Mouse (Mus musculus): ENCODE measurements around the gene Arvcf. TPM values are rescaled to one million over a fixed set of nuclear protein-coding genes. Genes with fewer than 3 reads are reported as not detected.

The Arvcf gene
- polyA plus RNA-seq, 1 experiment from 2014 or later, result 18.4 TPM

DNA sequence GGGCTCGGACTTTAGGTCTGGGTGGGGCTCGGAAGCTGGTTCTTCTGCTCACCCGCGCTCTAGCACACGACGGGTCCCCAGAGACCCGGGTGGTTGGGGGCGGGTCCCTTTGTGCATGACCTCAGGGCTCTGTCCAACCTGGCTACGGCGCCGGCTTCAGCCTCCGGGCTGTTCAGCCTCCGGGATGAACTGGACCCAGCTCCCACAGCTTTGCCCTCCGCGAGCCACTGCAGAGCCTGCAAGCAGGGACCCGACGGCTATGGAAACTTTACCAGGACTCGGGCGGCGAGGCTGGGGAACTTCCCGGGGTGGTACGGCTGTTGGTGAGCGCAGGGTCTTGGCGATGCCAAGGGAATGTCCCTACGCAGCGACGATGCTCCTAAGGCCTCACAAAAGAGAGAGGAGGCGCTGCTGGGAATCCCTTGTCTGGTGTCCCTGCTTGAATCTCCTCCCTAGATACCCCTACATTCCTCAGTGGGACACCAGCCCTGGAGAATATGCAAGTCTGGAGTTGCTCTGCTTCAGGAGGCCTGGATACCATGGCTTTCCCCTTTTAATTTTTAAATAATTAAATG is 706 bp downstream of the Arvcf start:
- Histone ChIP-seq H3K4me1 (ENCODE audit: control insufficient read depth, insufficient read depth, low read length) (peaks cover 12% of the 10 kb centered on the region), H3K4me3 (ENCODE audit: low read length) (peak overlapping the region; percentile 77), H3K27ac (ENCODE audit: low read length) (no peak overlapping the region), H3K27me3 (replicated peaks; ENCODE audit: control insufficient read depth, insufficient read depth, low read length) (peaks cover 9% of the 10 kb centered on the region; the same call in 1 of the 2 replicates), H3K4me2 (ENCODE audit: low read depth, low read length) (peak overlapping the region; percentile 99), H3K9me3 (ENCODE audit: control insufficient read depth, low read length) (no peaks in the 10 kb centered on the region), H3K36me3 (ENCODE audit: control insufficient read depth, insufficient read depth, low read length) (no peaks in the 10 kb centered on the region), H3K9ac (ENCODE audit: low read depth, low read length) (peak overlapping the region; percentile 80)
- WGBS, result 1% methylated on average over 28 of the region's 28 CpGs
- ATAC-seq, result no peak

DNA sequence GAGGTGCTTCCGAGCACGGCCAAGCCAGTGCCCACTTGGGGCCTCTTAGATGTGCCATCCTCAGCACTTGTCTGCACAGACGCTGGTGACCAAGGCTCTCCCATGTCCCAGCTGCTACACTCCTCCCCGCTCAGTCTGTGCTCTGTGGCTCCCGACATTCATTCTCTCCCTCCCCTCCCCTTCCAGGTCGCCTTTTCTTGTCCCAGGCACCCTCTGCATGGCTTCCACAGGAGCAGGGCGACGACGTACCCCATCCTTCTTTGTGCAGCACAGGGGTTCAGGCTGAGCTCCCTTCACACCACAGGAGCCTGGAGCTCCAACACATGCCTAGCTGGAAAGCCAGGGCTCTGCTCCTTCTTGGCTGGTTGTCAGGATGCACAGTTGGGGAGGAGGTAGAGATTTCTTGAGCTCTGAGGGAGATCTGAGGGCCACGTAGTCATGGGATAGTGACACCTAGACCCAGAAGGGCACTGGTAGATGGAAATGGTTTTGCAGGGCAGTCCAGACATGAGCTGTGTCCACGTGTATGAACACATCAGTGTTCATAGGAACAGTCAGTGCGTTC is 1.9 kb downstream of the Arvcf start:
- H3K27ac ChIP-seq (ENCODE audit: low read length), result no peak overlapping the region
- no peak overlapping the region for H3K9ac ChIP-seq (ENCODE audit: low read depth, low read length)
- H3K9me3 ChIP-seq (ENCODE audit: control insufficient read depth, low read length), result no peaks in the 10 kb centered on the region
- H3K4me1 ChIP-seq (ENCODE audit: control insufficient read depth, insufficient read depth, low read length), result peaks cover 6% of the 10 kb centered on the region; the same call in 1 of the 2 replicates
- H3K36me3 ChIP-seq (ENCODE audit: control insufficient read depth, insufficient read depth, low read length), result no peaks in the 10 kb centered on the region
- no peak overlapping the region for H3K4me3 ChIP-seq (ENCODE audit: low read length)
- H3K27me3 ChIP-seq (replicated peaks; ENCODE audit: control insufficient read depth, insufficient read depth, low read length), result peaks cover 9% of the 10 kb centered on the region; the same call in 1 of the 2 replicates
- 72% methylated on average over 12 of the region's 12 CpGs for WGBS
- H3K4me2 ChIP-seq (ENCODE audit: low read depth, low read length), result no peak overlapping the region
- no peak for ATAC-seq

DNA sequence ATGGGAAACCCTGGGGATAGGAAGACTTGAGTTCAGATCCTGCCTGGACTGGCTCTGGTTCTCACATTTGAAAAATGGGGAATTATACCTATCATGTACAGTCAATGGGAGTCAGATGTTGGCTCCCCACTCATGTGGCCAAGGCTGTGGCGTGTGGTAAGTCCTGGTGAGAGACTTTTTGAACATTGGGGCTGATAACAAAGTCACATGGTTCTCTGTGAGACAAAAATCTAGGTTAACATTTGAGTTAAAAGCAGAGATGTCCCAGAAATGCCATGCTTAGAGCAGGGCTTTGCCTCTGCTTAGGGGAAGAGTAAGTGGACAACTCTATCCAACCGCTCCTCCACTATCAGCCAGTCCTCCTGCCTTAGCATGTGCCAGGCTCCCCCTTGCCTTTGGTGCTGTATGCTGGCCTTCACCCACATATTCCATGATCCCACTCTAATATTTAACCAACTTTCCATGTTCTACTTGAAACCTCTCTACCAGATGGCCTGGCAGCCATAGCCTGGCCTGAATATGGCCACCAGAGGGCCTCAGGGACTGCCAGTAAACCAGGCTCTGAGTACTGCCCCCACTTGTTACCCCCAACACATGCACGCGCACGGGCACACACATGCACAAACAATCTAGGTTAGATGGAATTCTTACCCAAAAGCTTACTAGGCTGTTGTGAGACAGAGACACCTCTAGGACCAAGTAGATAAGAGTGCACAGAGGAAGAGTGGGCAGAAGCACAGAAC is 3.5 kb downstream of the Arvcf start:
- H3K4me2 ChIP-seq (ENCODE audit: low read depth, low read length), result no peak overlapping the region
- H3K9ac ChIP-seq (ENCODE audit: low read depth, low read length), result no peak overlapping the region
- peaks cover 9% of the 10 kb centered on the region; the same call in 1 of the 2 replicates for H3K27me3 ChIP-seq (replicated peaks; ENCODE audit: control insufficient read depth, insufficient read depth, low read length)
- H3K4me1 ChIP-seq (ENCODE audit: control insufficient read depth, insufficient read depth, low read length), result peaks cover 6% of the 10 kb centered on the region; the same call in 1 of the 2 replicates
- H3K4me3 ChIP-seq (ENCODE audit: low read length), result no peak overlapping the region
- H3K27ac ChIP-seq (ENCODE audit: low read length), result no peak overlapping the region
- H3K9me3 ChIP-seq (ENCODE audit: control insufficient read depth, low read length), result no peaks in the 10 kb centered on the region
- H3K36me3 ChIP-seq (ENCODE audit: control insufficient read depth, insufficient read depth, low read length), result no peaks in the 10 kb centered on the region
- 57% methylated on average over 5 of the region's 5 CpGs for WGBS
- ATAC-seq, result no peak

DNA sequence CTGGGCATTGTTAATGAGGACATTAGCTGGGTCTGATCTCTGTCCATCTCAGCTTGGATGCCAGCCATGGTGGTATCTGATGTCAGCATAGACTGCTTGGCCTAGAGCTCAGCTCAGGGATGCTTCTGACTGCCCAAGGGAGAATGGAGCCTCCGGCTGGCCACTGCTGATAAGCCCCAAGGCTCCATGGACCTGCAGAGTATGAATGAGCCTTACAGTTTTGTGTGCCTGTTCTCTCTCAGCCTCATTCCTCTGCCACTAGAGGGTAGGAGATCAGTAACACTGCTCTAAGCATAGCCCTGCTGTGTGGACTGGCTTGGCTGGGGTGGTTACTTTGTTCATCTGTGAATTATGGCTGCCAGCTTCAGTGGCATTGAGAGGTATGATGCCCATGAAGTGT is 5.1 kb downstream of the Arvcf start:
- no peak overlapping the region for H3K9ac ChIP-seq (ENCODE audit: low read depth, low read length)

DNA sequence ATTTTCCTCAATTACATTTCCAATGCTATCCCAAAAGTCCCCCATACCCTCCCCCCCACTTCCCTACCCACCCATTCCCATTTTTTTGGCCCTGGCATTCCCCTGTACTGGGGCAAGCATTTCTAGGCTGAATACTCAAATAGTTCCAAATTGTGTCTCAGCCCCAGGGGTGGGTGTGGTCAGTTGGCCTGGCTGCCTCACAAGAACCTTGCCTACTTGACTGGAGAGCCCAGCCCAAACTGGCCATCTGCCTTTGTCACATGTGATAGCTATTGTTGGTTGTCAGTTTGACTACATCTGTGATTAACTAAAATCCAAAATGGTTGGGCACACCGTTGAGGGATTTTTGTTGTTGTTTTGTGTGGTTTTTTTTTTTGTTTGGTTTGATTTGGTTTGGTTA is 9.0 kb downstream of the Arvcf start:
- 79% methylated on average over 1 of the region's 1 CpGs for WGBS
- no peaks in the 10 kb centered on the region for H3K4me1 ChIP-seq (ENCODE audit: control insufficient read depth, insufficient read depth, low read length)
- no peak overlapping the region for H3K9ac ChIP-seq (ENCODE audit: low read depth, low read length)
- no peaks in the 10 kb centered on the region for H3K27me3 ChIP-seq (replicated peaks; ENCODE audit: control insufficient read depth, insufficient read depth, low read length)
- H3K9me3 ChIP-seq (ENCODE audit: control insufficient read depth, low read length), result no peaks in the 10 kb centered on the region
- ATAC-seq, result no peak
- H3K36me3 ChIP-seq (ENCODE audit: control insufficient read depth, insufficient read depth, low read length), result no peaks in the 10 kb centered on the region
- H3K27ac ChIP-seq (ENCODE audit: low read length), result no peak overlapping the region
- H3K4me3 ChIP-seq (ENCODE audit: low read length), result no peak overlapping the region
- no peak overlapping the region for H3K4me2 ChIP-seq (ENCODE audit: low read depth, low read length)

More for the DNA sequence above, 5.1 kb downstream of the Arvcf start:
- Histone ChIP-seq H3K36me3 (ENCODE audit: control insufficient read depth, insufficient read depth, low read length) (no peaks in the 10 kb centered on the region), H3K4me2 (ENCODE audit: low read depth, low read length) (no peak overlapping the region), H3K27ac (ENCODE audit: low read length) (no peak overlapping the region), H3K9me3 (ENCODE audit: control insufficient read depth, low read length) (no peaks in the 10 kb centered on the region), H3K4me3 (ENCODE audit: low read length) (no peak overlapping the region), H3K27me3 (replicated peaks; ENCODE audit: control insufficient read depth, insufficient read depth, low read length) (peaks cover 9% of the 10 kb centered on the region; the same call in 1 of the 2 replicates), H3K4me1 (ENCODE audit: control insufficient read depth, insufficient read depth, low read length) (peaks cover 4% of the 10 kb centered on the region; the same call in 1 of the 2 replicates)
- ATAC-seq, result no peak
- WGBS, result 65% methylated on average over 1 of the region's 1 CpGs

DNA sequence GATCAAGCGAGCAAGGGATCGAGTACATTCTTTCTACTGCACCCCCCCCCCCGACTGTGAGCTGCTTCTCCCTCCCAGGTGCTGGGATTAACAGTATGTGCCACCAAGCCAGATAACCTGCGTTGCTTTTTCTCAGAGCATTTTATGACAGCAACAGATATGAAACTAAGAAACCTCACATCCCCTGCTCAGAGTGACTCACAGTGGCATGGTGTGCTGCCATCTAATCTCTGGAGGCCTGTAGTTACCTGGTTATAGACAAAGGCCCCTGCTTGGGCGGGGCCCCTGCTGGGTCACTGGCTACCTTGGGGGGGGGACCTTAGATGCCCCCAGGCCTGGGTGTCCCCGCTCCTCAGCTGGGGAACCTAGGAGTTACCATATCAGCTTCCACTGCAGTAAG is 10.0 kb downstream of the Arvcf start:
- Histone ChIP-seq H3K4me1 (ENCODE audit: control insufficient read depth, insufficient read depth, low read length) (no peaks in the 10 kb centered on the region), H3K9ac (ENCODE audit: low read depth, low read length) (no peak overlapping the region), H3K27ac (ENCODE audit: low read length) (no peak overlapping the region), H3K27me3 (replicated peaks; ENCODE audit: control insufficient read depth, insufficient read depth, low read length) (no peaks in the 10 kb centered on the region), H3K4me3 (ENCODE audit: low read length) (no peak overlapping the region), H3K9me3 (ENCODE audit: control insufficient read depth, low read length) (no peaks in the 10 kb centered on the region), H3K36me3 (ENCODE audit: control insufficient read depth, insufficient read depth, low read length) (no peaks in the 10 kb centered on the region), H3K4me2 (ENCODE audit: low read depth, low read length) (no peak overlapping the region)
- WGBS, result 75% methylated on average over 6 of the region's 6 CpGs
- ATAC-seq, result peak; percentile 71

DNA sequence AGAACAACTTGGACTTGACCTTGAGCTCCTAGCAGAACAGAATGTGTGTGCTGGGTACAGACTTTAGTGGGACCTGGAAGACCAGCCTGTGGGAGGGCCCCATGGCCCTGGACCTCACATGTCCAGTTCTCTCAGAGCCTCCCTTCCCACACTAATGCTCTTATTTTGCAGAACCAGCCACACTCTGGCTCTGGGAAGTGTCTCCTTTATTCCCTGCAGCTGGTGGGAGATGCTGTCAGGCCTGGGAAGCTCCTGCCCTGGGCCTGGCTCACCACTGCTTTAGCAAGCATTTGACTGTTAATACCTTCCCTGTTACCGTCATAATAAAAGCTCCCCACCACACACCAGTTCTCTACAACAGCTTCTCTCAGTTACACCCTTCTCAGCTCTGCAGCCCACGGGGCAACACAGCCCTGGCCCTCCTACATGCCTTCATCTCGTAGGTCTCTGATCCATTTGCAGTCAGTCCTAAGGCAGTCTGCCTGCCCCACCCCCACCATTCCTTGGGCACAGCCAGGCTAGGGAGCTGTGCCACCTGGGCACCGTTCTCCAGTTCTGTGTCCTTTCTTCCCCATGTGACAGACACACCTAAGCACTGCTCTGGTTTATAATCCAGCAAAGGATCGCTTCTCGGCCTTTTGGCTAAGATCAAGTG is 12.3 kb downstream of the Arvcf start:
- ATAC-seq, result no peak
- Histone ChIP-seq H3K9me3 (ENCODE audit: control insufficient read depth, low read length) (no peaks in the 10 kb centered on the region), H3K27ac (ENCODE audit: low read length) (no peak overlapping the region), H3K36me3 (ENCODE audit: control insufficient read depth, insufficient read depth, low read length) (no peaks in the 10 kb centered on the region), H3K4me3 (ENCODE audit: low read length) (no peak overlapping the region), H3K9ac (ENCODE audit: low read depth, low read length) (no peak overlapping the region), H3K27me3 (replicated peaks; ENCODE audit: control insufficient read depth, insufficient read depth, low read length) (no peaks in the 10 kb centered on the region), H3K4me1 (ENCODE audit: control insufficient read depth, insufficient read depth, low read length) (no peaks in the 10 kb centered on the region), H3K4me2 (ENCODE audit: low read depth, low read length) (no peak overlapping the region)
- WGBS, result 68% methylated on average over 6 of the region's 6 CpGs

DNA sequence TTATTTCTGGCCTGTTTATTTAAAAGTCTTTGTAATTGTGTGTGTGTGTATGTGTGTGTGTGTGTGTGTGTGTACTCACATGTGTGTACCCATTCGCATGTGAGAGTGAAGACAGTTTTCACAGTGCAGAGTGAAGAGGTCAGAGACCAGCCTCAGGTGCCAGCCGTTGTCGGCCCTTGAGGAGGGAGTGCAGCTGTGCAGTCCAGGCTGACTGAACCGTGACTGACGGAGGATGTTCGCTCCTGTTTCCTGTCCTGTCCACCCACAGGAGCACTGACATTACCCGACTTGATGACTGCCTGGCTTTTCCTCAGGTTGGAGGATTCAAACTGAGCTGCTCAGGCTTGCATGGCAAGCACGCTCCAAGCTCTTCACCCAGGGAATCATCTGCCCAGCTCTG is 15.0 kb downstream of the Arvcf start:
- H3K27me3 ChIP-seq (replicated peaks; ENCODE audit: control insufficient read depth, insufficient read depth, low read length), result no peaks in the 10 kb centered on the region
- H3K4me3 ChIP-seq (ENCODE audit: low read length), result no peak overlapping the region
- WGBS, result 79% methylated on average over 8 of the region's 8 CpGs
- no peak overlapping the region for H3K9ac ChIP-seq (ENCODE audit: low read depth, low read length)
- no peak for ATAC-seq
- H3K27ac ChIP-seq (ENCODE audit: low read length), result no peak overlapping the region
- H3K36me3 ChIP-seq (ENCODE audit: control insufficient read depth, insufficient read depth, low read length), result no peaks in the 10 kb centered on the region
- no peaks in the 10 kb centered on the region for H3K4me1 ChIP-seq (ENCODE audit: control insufficient read depth, insufficient read depth, low read length)
- no peaks in the 10 kb centered on the region for H3K9me3 ChIP-seq (ENCODE audit: control insufficient read depth, low read length)
- H3K4me2 ChIP-seq (ENCODE audit: low read depth, low read length), result no peak overlapping the region

DNA sequence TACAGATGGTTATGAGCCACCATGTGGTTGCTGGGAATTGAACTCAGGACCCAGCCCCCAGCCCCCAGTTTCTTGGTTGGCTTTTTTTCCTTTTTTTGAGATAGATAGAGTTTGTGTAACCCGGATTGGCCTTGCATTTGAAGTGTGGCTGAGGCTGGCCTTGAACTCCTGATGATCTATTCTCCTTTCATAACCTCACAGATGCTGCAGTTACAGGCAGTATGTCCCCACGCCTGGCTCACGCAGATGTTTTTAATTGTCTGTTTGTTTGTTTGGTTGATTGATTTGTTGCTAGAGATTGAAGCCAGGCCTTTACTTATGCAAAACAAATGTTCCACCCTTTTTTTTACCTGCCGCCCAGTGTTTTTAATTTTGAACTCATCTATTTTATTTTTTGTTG is 18.9 kb downstream of the Arvcf start:
- Histone ChIP-seq H3K4me3 (ENCODE audit: low read length) (no peak overlapping the region), H3K36me3 (ENCODE audit: control insufficient read depth, insufficient read depth, low read length) (no peaks in the 10 kb centered on the region), H3K9me3 (ENCODE audit: control insufficient read depth, low read length) (no peaks in the 10 kb centered on the region), H3K4me1 (ENCODE audit: control insufficient read depth, insufficient read depth, low read length) (no peaks in the 10 kb centered on the region), H3K27me3 (replicated peaks; ENCODE audit: control insufficient read depth, insufficient read depth, low read length) (no peaks in the 10 kb centered on the region), H3K4me2 (ENCODE audit: low read depth, low read length) (no peak overlapping the region), H3K9ac (ENCODE audit: low read depth, low read length) (no peak overlapping the region), H3K27ac (ENCODE audit: low read length) (no peak overlapping the region)
- WGBS, result 84% methylated on average over 4 of the region's 4 CpGs
- ATAC-seq, result no peak
